Mouse (Mus musculus) heart, postnatal 10 days (tissue): Measurements from ENCODE around the gene Parl. TPM values are rescaled to one million over a fixed set of nuclear protein-coding genes. Genes with fewer than 3 reads are reported as not detected.

ENCODE experiments used
- DNase-seq, 2 experiments: peaks; one replicate each; pipeline ENCODE4 v3.0.0; 2021
- intact Hi-C: fragments of 180-260 bp; cut with DNase I; formaldehyde crosslinking; loops from one replicate; pipeline ENCODE4 v1.15.1; 2025
- total RNA-seq, 2 experiments: library from RNA; stranded (reverse); gene quantifications; 2 replicates each; pipeline ENCODE4 v1.2.3; 2021

The Parl gene
- 100 to 1,000 TPM in 1 of 2 experiments, 10 to 100 TPM in 1; 90.9 to 105 TPM for total RNA-seq

DNA sequence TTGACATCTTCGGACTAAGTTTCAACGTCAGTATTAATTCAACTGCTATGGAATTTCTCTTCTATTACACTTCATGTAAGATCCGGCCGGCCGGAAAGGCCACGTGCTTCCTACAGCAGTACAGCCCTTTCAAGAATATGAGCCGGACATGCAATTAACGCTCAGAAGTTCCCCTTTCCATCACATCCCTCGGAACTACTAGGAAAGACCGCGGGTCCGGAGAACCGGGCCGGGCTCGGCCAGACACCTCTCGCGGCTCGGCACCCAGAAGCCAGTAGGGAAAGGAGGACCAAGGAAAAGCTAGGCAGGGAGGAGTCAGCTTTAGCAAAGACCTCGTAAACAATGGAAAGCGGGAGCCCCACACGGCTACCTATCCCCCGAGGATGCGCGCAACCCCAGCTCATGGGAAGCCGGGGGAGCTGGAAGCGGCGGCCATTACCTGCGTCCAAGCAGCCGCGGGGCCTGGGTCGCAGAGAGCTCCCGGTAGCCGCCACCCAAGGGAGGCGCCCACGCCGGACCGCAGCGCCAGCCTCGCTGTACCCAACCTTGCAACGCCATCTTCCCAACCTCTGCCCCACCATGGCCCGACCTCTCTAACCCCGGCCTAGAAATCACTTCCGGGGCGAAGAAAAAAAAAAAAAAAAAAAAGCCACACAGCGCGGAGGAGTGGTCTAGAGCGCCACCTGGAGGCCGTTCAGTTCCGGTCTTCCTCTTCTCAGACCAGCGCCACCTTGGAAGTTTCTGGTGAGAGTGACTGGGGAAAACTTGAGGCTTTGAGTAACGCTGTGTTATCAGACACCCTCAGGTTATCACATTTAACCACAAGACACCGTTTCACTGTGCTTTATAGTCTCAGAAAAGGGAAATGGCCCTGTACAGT lies at the start of gene Parl:
Gene Parl (minus strand): TSS at position 618 of the 880 bp plus-strand sequence.
- DNase-seq: peak; percentile 84 to 91
- intact Hi-C loops: loop anchor here (2.0 to 5.0 kb wide), 3 partner anchors 89 to 575 kb away; no protein-coding TSS in a partner anchor

DNA sequence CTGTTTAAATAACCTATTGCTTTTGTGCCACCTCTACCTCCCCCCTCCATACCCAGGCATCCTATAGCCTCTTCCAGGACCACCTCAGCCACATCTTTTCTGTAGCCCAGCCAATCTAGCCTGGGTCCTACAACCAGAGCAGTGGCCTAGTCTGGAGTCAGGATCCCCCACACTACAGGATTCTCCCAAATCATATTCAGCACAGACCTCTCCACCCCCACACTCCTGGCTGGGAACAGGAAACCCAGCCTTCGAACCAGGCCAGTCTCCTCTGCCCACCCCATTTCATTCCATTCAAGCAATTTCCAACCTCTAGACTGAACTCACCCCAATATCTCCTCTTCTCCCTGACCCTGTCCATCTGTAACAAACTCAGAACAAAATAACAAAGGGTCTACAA lies 43.3 kb upstream of the Parl start:
- intact Hi-C loops: no loop called here
- no peak for DNase-seq

DNA sequence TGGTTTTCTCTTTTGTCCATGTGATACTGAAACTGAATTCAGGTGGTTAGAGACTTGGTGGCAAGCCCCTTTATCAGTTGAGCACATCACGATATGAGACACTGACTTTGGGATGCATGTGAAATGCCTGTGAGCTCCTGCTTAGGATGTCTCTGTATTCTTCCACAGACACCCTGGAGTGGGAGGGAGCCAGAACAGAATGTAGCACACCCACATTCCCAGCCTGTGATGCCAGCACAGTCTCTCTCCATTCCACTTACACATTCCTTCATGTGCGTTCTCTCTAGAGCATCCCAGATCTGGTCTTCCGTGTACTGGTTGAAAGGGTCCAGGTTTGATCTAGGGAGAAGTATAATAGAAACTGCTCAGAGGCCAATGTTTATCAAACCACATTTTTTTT lies 36.4 kb upstream of the Parl start:
- intact Hi-C loops: no loop called here
- DNase-seq: no peak

DNA sequence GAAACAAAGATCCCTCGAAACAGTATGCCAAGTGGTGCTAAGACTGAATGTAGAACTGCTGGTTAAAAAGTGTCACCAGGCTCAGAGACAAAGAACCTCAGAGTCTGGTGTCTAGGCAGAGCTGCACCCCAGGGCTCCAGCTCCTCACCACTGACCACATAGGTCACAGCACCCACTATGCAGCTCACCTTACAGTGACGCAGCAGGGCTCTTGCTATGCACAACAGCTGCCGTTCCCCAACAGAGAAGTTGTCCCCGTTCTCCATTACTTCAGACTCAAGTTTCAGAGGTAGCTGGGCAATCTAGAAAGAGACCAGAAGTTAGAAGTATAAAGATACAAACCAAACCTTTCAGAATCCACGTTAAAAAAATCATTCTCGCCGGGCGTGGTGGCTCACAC lies 32.7 kb upstream of the Parl start:
- intact Hi-C loops: no loop called here
- no peak for DNase-seq

DNA sequence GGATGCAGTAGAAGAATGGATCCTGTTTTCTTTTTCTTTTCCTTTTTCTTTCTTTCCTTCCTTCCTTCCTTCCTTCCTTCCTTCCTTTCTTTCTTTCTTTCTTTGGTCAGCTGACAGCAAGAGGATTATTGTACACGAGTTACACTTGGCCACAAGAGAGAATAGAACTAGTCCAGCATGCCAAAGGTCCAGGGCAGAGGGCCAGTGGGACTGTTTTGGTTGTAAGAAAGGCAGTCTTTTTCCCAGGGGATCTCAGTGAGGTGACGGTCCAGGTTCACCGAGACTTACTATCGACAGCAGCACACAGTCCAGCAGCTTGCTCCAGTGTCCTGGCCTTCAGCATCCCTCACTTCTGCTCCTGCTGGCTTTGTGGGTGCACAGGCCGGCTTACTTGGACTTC lies 26.1 kb upstream of the Parl start:
- intact Hi-C loops: no loop called here
- DNase-seq: no peak

DNA sequence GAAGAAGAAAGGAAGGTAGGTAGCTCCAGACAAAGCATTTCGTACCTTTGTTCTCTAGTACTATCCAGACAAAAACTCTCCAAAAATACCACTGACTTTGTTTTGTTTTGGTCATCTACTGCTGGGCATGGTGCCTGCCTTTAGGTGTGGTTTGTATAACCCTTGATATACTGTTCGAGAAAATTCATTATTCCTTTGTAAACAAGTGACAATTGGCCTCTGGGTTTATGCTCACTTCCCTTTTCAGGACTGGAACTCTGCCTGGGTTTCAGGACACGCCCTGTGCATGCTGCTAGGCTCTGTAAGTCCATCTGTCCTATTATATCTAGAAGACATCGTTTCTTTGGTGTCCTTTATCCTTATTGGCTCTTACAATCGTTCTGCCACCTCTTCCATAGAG lies 23.1 kb upstream of the Parl start, which contains the start of gene Cyp2ab1:
Gene Cyp2ab1 (minus strand): TSS at position 119 of the 400 bp plus-strand sequence.
- DNase-seq: peak in 1 of 2 experiments; percentile 11
- intact Hi-C loops: no loop called here

DNA sequence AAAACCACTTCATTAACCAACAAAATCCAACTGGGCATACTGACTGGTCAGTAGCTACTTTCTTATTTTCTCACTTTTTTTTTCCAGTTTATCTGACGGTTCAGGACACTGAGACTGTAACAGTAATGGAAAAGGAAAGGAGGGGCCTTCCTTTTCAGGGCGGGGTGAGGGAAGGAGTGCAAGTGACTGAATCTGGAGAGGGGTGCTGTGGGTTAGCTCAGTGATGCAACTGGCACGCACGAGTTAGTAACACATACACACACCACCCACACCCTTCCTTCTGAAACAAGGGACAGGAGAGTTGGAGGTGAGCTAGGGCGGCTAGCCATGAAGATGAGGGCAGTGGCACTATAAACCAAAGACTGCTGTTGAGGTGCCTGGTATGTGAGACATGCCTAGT lies 21.7 kb upstream of the Parl start:
- intact Hi-C loops: no loop called here
- DNase-seq: no peak

DNA sequence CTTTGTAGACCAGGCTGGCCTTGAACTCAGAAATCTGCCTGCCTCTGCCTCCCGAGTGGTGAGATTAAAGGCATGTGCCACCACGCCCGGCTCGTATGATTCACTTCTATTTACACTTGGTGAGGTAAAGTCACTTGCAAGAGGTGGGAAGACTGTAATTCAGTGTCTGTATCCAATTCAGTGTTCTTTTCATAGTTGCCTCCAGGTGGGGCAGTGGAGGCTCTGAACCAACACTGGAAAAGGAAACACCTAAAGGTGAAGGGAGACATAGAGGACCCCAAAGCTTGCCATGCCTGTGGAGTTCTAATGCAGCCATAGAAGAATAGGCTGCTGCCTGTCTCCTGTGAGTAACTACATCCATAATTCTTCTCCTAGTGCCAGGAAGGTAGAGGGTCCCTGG lies 20.1 kb upstream of the Parl start:
- intact Hi-C loops: no loop called here
- no peak for DNase-seq

DNA sequence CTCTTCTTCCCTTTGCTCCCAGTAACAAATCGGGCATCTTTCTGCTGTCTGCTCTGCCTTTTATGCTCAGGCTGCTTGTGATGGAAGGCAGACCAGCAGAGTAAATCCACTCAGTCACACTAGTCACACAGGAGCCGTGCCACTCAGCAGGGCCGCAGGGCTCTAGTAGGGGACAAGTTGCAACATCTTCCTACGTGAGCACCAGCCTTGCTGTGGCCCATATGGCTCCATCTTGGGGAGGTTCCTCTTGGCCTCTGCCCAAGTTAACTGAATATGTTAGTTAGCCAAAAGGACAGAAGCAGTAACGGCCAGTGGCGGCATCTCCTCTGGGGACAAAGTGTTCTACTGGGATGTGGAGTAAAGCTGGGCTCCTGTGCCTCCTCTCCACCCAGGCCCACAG lies 14.6 kb upstream of the Parl start:
- intact Hi-C loops: no loop called here
- DNase-seq: no peak

DNA sequence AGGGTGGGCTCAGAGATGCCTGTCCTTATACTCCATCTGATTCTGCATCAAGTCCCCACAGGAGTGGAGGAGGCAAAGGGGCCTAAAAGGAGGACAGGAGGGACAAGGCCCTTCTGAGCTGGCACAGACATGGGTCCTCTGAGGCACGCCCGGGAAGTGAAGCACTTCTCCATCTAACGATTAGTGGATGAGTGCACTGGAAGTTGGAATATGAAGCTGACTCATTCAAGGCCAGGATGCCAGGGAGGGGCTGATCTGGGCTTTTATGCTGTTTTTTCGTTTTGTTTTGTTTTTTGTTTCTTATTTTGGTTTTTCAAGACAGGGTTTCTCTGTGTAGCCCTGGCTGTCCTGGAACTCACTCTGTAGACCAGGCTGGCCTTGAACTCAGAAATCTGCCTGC lies 13.1 kb upstream of the Parl start:
- no peak for DNase-seq
- intact Hi-C loops: no loop called here

DNA sequence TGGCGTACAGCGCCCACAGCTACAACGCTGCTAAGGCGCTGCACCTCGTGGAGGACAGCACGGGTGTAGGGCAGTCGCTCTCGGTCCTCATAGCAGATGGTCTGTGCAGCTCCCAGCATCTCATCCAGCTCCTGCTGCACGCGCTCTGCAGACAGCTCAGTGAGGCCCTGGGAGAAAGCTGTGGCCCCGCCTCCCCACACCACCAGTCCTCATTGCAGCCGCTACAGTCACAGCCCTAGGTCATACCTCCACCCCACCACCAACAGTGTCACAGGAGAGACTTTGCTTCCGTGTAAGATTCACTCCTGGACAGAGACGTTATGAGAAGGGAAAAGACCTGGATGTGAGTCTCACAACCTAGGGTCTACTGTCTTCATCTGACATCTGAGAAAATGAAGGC lies 10.1 kb upstream of the Parl start:
- intact Hi-C loops: no loop called here

DNA sequence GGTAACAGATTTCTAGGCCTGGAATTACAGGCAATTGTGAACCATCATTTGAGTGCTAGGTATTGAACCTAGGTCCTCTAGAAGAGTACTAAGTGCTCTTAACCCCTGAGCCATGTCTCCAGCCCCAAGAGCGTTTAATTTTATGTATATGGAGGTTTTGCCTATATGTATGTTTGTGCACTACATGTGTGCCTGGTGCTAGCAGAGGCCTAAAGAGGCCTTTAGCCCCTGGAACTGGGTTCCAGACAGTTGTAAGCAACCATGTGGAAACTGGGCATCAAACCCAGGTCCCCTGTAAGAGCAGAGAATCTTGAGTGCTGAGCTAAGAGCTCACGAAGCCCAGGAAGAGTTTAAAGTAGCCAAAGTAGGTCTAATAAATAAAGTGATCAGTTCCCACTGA lies 2.1 kb downstream of the Parl start:
- intact Hi-C loops: loop anchor here (5.0 kb wide), 2 partner anchors 177 to 573 kb away; no protein-coding TSS in a partner anchor
- DNase-seq: no peak

More for the DNA sequence above, 10.1 kb upstream of the Parl start:
- no peak for DNase-seq

DNA sequence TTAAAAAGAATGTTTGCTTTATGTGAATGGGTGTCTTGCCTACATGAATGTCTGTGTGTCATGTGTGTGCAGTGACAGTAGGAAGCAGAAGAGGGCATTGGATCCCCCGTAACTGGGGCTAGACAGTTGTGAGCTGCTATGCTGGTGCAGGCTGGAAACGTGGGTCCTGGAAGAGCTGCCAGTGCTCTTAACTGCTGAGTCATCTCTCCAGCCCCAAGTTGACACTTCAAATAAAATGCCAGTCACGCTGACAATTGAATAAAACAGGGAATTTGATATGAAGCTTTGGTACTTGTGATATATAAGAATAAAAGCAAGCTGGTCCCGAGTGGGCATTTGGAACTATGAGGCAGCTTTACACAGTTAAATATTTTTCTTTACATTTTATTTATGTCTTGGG lies 21.9 kb downstream of the Parl start:
- DNase-seq: no peak
- intact Hi-C loops: no loop called here

DNA sequence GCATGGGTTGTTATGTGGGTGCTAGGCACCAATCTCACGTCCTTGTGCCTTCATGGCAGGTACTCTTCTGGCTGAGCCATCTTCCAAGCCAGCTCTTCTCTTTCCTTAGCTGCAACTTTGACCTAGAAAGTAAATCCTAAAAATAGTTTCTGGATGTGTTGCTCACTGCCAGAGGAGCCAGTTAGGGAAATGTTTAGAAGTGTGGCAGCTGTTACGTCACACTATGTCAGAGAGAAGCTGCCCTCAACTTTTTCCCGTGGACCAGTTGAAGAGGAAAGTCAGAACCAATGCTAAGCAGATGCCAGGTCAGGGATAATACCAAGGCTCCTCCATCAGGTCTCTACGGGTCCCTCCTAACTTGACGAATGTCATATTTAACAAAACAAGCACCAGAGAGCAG lies 22.8 kb downstream of the Parl start:
- peak; percentile 15 for DNase-seq
- intact Hi-C loops: no loop called here

DNA sequence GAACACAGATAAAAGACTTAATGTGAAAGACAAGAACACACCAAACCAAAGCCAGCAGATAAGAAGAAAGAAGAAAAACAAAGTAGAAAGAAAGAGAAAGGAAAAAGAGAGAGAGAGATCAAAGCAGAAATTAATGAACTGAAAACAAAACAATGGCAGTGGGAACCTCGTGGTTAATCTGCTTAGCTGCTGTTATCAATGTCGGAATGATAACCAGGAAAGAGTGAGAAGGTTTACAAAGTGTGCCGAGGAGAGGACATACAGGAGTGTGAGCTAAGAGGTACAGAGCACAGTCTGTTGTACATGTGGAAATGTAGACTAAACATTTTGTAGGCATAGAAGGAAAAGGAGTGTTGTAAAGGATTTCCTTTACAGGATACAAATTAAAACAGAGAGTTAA lies 29.2 kb downstream of the Parl start:
- no peak for DNase-seq
- intact Hi-C loops: no loop called here

DNA sequence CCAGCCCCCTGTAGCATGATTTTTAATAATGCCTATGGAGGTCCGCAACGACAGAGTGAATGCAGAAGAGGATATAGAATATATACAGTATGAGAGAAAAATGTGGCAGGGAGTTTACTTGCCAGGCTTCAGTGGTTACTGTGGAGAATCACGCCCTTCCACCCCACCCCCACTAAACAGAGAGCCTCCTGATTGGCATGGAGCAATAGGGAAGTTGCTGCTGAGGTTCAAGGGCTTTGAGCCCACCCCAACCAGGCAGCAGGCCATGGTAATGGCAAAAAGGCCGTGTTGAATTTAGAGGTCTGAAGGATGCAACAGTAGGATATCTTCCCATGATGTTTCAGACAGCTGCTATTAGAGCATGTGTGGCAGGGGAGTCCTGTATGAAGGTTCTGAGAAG lies 30.8 kb downstream of the Parl start:
- intact Hi-C loops: no loop called here
- no peak for DNase-seq

DNA sequence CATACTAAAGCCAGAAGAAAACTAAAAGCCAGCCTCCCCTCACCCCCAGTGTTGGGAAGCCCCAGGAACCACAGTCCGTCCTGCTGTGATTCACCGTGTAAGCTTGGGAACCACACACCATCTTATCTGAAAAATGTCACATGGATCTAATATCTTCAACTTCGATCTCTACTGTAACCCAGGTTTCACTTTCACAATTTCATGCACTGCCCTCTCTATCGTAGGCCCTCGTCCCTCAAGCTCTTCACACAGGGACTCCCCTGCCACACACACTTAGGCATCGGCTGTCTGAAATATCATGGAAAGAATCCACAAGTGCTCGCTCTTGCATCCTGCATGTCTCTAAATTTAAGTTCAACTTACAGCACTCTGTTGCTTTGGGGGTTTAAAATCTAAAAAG lies 37.1 kb downstream of the Parl start:
- no peak for DNase-seq
- intact Hi-C loops: no loop called here

DNA sequence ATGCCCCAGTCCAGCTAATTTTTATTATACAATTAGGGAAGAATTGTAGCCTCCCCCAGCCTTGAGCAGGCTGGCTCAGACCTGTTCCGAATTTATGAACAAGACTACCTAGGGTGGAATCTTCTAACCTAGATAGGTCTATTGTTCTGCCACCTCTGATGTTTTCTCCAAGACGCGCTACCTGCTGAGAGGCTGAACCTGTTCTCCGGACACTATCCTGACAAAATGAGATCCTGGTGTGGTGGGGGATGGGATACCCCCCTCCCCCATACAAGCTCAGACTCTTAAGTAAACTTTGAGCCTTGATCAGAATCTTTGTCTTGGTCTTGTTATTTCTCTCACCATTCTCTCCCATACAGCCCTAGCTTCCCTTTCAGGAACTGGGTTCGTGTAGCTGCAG lies 44.3 kb downstream of the Parl start:
- intact Hi-C loops: no loop called here
- no peak for DNase-seq

DNA sequence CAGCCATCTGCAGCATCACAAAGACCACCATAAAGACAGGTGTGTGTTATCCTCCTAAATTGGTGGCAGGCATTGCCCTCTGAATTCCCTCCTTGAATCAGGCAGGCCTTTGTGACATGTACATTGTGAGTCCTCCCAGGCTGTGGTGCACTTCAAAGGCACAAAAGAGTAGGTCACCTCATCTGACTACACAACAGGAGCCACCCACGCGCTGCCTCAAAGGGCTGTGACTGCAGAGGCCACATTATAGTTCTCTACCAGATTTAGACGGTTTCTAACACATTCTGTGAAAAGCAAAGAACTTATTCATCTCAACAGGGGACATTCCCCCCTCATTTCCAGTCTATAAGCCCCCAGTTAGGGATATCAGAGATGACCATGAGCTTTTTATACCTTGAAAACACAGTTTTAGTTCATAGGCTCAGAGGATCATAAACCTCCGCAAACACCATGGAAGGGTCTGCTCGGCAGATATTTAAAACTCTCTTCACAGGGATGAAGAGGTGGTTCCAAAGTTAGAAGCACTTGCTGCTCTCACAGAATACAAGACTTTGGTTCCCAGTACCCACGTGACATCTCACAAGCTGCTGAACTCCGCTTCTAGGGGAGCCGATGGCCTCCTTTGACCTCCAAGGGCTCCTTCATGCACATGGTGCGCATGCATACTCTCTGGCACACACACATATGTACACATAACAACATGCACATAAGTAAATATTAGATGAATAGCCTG lies 53.6 kb downstream of the Parl start:
- intact Hi-C loops: no loop called here
- DNase-seq: no peak

DNA sequence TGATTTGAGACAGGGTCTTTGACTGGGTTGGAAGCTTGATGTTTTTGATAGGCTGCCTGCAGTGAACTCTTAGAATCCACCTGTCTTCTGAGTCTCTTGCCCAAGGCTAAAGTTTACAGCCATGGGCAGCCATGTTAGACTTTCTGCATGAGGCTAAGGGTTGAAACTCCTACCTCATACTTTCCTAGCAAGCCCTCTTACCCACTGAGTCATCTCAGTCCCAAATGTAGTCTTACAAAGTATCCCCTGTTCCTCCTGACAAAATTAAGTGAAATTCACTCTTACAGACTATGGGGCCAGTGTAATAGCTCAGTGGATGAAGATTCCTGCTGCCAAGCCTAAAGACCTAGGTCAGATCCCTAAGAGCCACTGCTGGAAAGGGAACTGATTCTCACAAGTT lies 55.1 kb downstream of the Parl start:
- intact Hi-C loops: no loop called here
- DNase-seq: no peak

DNA sequence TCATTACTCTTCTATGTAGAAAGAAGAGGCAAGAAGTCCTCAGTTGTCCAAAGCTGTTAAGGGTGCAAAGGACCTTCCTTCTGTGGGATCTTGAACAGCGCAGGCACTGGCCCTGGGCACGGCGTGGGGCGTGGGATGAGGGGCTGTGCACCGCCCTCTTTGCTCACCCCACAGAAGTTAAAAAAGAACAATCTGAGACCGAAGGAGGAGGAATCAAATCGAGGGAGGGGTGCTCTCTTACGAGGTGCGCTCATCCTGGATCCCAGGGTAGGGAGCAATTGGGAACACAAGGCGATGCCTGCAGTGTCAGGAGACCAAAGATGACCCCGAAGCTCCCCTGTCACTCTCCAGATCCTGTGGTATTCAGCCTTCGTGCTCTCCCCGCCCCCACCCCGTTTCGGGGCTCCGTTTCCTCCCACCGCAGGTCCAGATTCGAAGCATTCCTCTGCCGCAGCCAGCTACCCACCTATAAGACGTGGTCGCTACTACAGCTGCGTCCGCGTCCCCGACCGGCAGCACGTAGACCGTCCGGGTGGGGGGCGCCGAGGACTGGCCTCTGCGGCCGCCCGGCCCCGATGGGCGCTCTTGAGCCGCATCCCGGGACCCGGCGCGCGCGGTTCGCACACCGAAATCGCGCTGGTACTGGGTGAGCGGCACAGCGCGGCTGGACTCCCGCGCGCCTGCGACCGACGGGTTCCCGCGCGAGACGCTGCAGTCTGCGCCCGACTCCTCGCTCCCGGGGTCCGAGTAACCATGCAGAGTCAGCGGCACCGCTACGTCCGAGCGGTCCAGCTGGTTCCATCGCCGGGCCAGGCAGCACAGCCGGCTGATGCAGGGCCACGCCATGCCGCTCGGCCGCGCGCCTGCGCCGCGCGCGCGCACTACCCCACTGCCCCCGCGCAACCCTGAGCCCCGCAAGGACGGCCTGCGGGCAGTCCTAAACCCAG lies 61.4 kb downstream of the Parl start, which contains the start of gene Map6d1:
Gene Map6d1 (minus strand): TSS at position 891 of the 947 bp plus-strand sequence.
- intact Hi-C loops: no loop called here
- peak; percentile 53 to 64 for DNase-seq
